Mouse (Mus musculus) liver, adult 2 months (tissue): ENCODE data around the gene Klra1.

Source experiments
- CTCF ChIP-seq: fragments of 200-500 bp; IDR thresholded peaks from 2 replicates; pipeline ENCODE4 v1.5.1; 2011; ENCODE audit warnings: low read depth, low read length, control low read depth
- POLR2A ChIP-seq: fragments of 200-500 bp; IDR thresholded peaks from 2 replicates; pipeline ENCODE4 v1.6.1; 2011; ENCODE audit warnings: low read length, control low read depth; ENCODE audit not compliant: insufficient read depth; ENCODE audit errors: extremely low read depth

DNA sequence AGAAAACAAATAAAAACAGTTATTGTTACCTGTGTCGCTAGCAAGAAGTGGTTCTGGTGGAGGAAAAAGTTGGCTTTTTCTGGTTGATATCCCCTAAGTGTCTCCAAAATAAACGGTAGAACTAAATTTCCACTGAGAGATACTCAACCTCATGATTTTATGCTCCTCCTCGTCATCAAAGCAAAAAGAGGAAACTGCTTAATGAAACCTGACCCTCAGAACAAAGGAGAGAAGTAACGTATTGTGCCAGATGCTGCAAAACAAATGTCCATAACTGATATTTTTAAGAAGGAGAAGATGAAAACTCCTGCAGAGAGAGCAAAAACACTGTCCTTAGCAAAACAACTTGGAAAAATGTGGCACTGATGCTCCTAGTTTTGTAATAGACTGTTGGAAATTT lies 4.3 kb downstream of the Klra1 start:
- TF ChIP-seq CTCF (no peak), POLR2A (no peak)
